Mouse (Mus musculus) G1E (cell line): ENCODE measurements around the gene Eml2.

ENCODE experiments used
- CTCF ChIP-seq: IDR thresholded peaks from 2 replicates; pipeline ENCODE4 v1.5.1; 2012; ENCODE audit warnings: low read depth, low read length, inconsistent platforms, mixed read lengths
- GATA1 ChIP-seq: IDR thresholded peaks from 2 replicates; pipeline ENCODE4 v1.6.1; 2012; ENCODE audit warnings: borderline replicate concordance, low read length, inconsistent platforms, mixed read lengths
- POLR2AphosphoS5 ChIP-seq: IDR thresholded peaks from 2 replicates; pipeline ENCODE4 v1.6.1; 2012; ENCODE audit warnings: low read depth, low read length, inconsistent platforms; ENCODE audit not compliant: insufficient replicate concordance
- TAL1 ChIP-seq: conservative IDR thresholded peaks from 2 replicates; pipeline ENCODE4 v1.6.1; 2012; ENCODE audit warnings: low read depth, low read length, inconsistent platforms, mixed read lengths

- no peak for TF ChIP-seq CTCF
- no peak for TF ChIP-seq TAL1
- TF ChIP-seq POLR2AphosphoS5: no peak
- no peak for TF ChIP-seq GATA1
Measured at GRCm38 (mm10) chr7:19220061-19220460, 43.8 kb downstream of the Eml2 start.
